Mouse (Mus musculus) bone marrow, adult 2 months (tissue): Measurements from ENCODE around the gene Espnl. TPM values are rescaled to one million over a fixed set of nuclear protein-coding genes. Genes with fewer than 3 reads are reported as not detected.

Experiments
- H3K27ac ChIP-seq: fragments of 200-500 bp; 2 replicates; pipeline ENCODE4 v1.5.1; 2012; ENCODE audit warnings: low read depth, mild to moderate bottlenecking, control low read depth, inconsistent platforms, low read length; ENCODE audit not compliant: control insufficient read depth, poor library complexity, insufficient read depth
- H3K4me1 ChIP-seq: fragments of 200-500 bp; 2 replicates; pipeline ENCODE4 v1.6.1; 2011; ENCODE audit warnings: low read length; ENCODE audit not compliant: control insufficient read depth, insufficient read depth
- H3K4me3 ChIP-seq: fragments of 200-500 bp; replicated peaks from 2 replicates; pipeline ENCODE3; 2011; ENCODE audit warnings: mild to moderate bottlenecking, low read depth, low read length, control low read depth; ENCODE audit not compliant: control insufficient read depth
- CTCF ChIP-seq: fragments of 200-500 bp; IDR thresholded peaks from 2 replicates; pipeline ENCODE4 v1.5.1; 2011; ENCODE audit warnings: low read length, control low read depth; ENCODE audit not compliant: control insufficient read depth, insufficient read depth
- POLR2A ChIP-seq: fragments of 200-500 bp; IDR thresholded peaks from 2 replicates; pipeline ENCODE4 v1.6.1; 2011; ENCODE audit warnings: low read depth, mild to moderate bottlenecking, control low read depth, low read length, borderline replicate concordance; ENCODE audit not compliant: control insufficient read depth
- WGBS: fragments of 180-500 bp; shearing (Covaris S2); methylation state at CpG from one replicate; pipeline ENCODE4 v1.1.7; 2018; 5-methylcytosine and 5-hydroxymethylcytosine counted together
- polyA plus RNA-seq: library from polyadenylated mRNA; stranded (reverse); fragments of >200 nt; gene quantifications from 2 replicates; pipeline ENCODE4 v1.2.4, GENCODE M21; 2011; ENCODE audit warnings: low replicate concordance; ENCODE audit not compliant: missing spikeins, insufficient read depth, insufficient read length

The Espnl gene
- not detected in 2 replicates for polyA plus RNA-seq

- WGBS: 41% methylated on average over 19 of the region's 19 CpGs
- Histone ChIP-seq H3K4me1 (no peaks in the 10 kb centered on the region), H3K27ac (no peak within 1 kb of the TSS), H3K4me3 (no peak within 1 kb of the TSS)
- TF ChIP-seq POLR2A (peak; percentile 20; the same call in 1 of the 2 replicates), CTCF (no peak)
Measured at GRCm38 (mm10) chr1:91321760-91322438, at the start of gene Espnl. Gene Espnl, plus strand, starts transcription at chr1:91322075.

GRCm38 (mm10) chr1:91272260-91272659, 49.6 kb upstream of the Espnl start:
- 81% methylated on average over 2 of the region's 2 CpGs for WGBS
- TF ChIP-seq CTCF: no peak
- TF ChIP-seq POLR2A: no peak
- Histone ChIP-seq H3K4me1 (no peaks in the 10 kb centered on the region; the same call in 1 of the 2 replicates), H3K4me3 (no peak overlapping the region), H3K27ac (no peak overlapping the region)

- WGBS: 95% methylated on average over 4 of the region's 4 CpGs
- TF ChIP-seq POLR2A (no peak), CTCF (no peak)
- H3K4me3 ChIP-seq: no peak overlapping the region
- no peak overlapping the region for H3K27ac ChIP-seq
- H3K4me1 ChIP-seq: no peaks in the 10 kb centered on the region
Measured at GRCm38 (mm10) chr1:91276581-91276980, 45.3 kb upstream of the Espnl start.

GRCm38 (mm10) chr1:91277480-91277879, 44.4 kb upstream of the Espnl start:
- Histone ChIP-seq H3K4me3 (no peak overlapping the region), H3K27ac (no peak overlapping the region), H3K4me1 (no peaks in the 10 kb centered on the region)
- WGBS: 66% methylated on average over 2 of the region's 2 CpGs
- no peak for TF ChIP-seq POLR2A
- TF ChIP-seq CTCF: no peak

GRCm38 (mm10) chr1:91278410-91279119, 43.3 kb upstream of the Espnl start:
- H3K4me1 ChIP-seq: peaks cover 2% of the 10 kb centered on the region; the same call in 1 of the 2 replicates
- 79% methylated on average over 3 of the region's 3 CpGs for WGBS
- H3K27ac ChIP-seq: no peak overlapping the region
- no peak for TF ChIP-seq CTCF
- TF ChIP-seq POLR2A: no peak
- H3K4me3 ChIP-seq: no peak overlapping the region

GRCm38 (mm10) chr1:91279126-91279525, 42.7 kb upstream of the Espnl start:
- TF ChIP-seq POLR2A (no peak), CTCF (no peak)
- H3K4me3 ChIP-seq: no peak overlapping the region
- no peak overlapping the region for H3K27ac ChIP-seq
- peaks cover 2% of the 10 kb centered on the region; the same call in 1 of the 2 replicates for H3K4me1 ChIP-seq
- 38% methylated on average over 1 of the region's 1 CpGs for WGBS

GRCm38 (mm10) chr1:91282582-91282981, 39.3 kb upstream of the Espnl start:
- 62% methylated on average over 1 of the region's 1 CpGs for WGBS
- peaks cover 2% of the 10 kb centered on the region; the same call in 1 of the 2 replicates for H3K4me1 ChIP-seq
- no peak overlapping the region for H3K27ac ChIP-seq
- no peak for TF ChIP-seq CTCF
- no peak for TF ChIP-seq POLR2A
- H3K4me3 ChIP-seq: no peak overlapping the region

- H3K27ac ChIP-seq: no peak overlapping the region
- TF ChIP-seq POLR2A (no peak), CTCF (no peak)
- no peaks in the 10 kb centered on the region; the same call in 1 of the 2 replicates for H3K4me1 ChIP-seq
- WGBS: 93% methylated on average over 1 of the region's 1 CpGs
- H3K4me3 ChIP-seq: no peak overlapping the region
Measured at GRCm38 (mm10) chr1:91289375-91289774, 32.5 kb upstream of the Espnl start.
